Mouse (Mus musculus): Measurements from ENCODE around the gene Cers4.

DNA sequence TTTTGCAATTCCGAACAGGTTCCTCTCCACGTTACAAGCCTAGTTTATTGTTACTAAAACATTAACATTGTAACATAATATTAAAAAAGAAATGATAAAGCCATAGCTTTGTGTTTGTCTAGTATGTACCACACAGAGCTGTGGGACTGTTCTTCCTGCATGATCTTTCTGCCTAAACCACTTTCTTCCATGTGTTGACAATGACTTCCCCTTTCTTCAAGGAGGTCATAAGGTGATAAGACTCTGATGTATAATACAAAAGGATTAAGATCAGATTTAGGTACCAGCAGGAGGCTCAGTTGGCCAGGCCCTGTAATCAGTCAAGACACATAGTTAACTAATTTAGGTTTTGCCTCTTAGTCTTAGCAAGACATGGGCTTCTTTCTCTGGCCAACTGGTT, 34.7 kb upstream of the Cers4 start:
- TF ChIP-seq ZC3H11A (IDR thresholded peaks at IDR 0.05; ENCODE audit: borderline replicate concordance, low read depth, low read length) (no peak), ZNF384 (IDR thresholded peaks at IDR 0.05; ENCODE audit: low read depth, low read length) (no peak)
